Comparison of ENCODE assay signal across 17 mouse cellular contexts in genomic region chr17:71202136-71202535, GRCm38 (mm10). TPM values are rescaled to one million over a fixed set of nuclear protein-coding genes. Genes with fewer than 3 reads are reported as not detected.
DNase-seq lines count a peak whose midpoint lies in the region; ATAC-seq and TF ChIP-seq lines count a peak whose summit lies in the region.
"Had no signal": no experiment of that assay in that cellular context is flagged by ENCODE, and none has a peak within 500 bp of the region (broad histone marks: within the 10 kb centered on the region; RNA-seq: fewer than 3 reads in every experiment).

No protein-coding gene starts in this region.

- H3K4me1 ChIP-seq in forebrain, embryonic 10.5 days: peaks cover 24% of the 10 kb centered on the region
- H3K4me1 ChIP-seq in forebrain, embryonic 12.5 days: peaks cover 8% of the 10 kb centered on the region
- H3K4me1 ChIP-seq in kidney, adult 2 months (ENCODE audit: control insufficient read depth, insufficient read depth, low read length): peaks cover 60% of the 10 kb centered on the region

- H3K9me3 ChIP-seq in forebrain, embryonic 10.5 days: no peaks in the 10 kb centered on the region
- no peaks in the 10 kb centered on the region for H3K9me3 ChIP-seq in forebrain, embryonic 12.5 days
- H3K9me3 ChIP-seq: hindbrain, embryonic 15.5 days; limb, embryonic 15.5 days; midbrain, embryonic 10.5 days; neural tube, embryonic 15.5 days had no signal

- no peak for DNase-seq in forebrain, embryonic 10.5 days (ENCODE audit: extremely low spot score, low spot score)
- DNase-seq in kidney, adult 2 months: peak; percentile 90
- peak; percentile 56 to 87 for DNase-seq in kidney, postnatal 25 days
- DNase-seq in yolk sac, embryonic 10.5 days (ENCODE audit: low spot score): peak; percentile 66
- DNase-seq in right cerebral cortex, postnatal 14 days: no peak
- DNase-seq in MN1 (ENCODE audit: low spot score): no peak
- DNase-seq in layer of hippocampus, adult 11-12 months (ENCODE audit: low spot score): no peak
- DNase-seq: cerebellum, adult 11 months; heart, adult 18-20 months; retina, postnatal 1 day; thymus, postnatal 14 days had no signal

- WGBS in forebrain, embryonic 10.5 days: 88% methylated on average over 4 of the region's 4 CpGs
- 78% methylated on average over 4 of the region's 4 CpGs for WGBS in forebrain, embryonic 12.5 days
- 47% methylated on average over 4 of the region's 4 CpGs for WGBS in kidney, adult 2 months

- H3K27me3 ChIP-seq in forebrain, embryonic 10.5 days (ENCODE audit: poor library complexity, severe bottlenecking): no peaks in the 10 kb centered on the region
- no peaks in the 10 kb centered on the region for H3K27me3 ChIP-seq in forebrain, embryonic 12.5 days
- no peaks in the 10 kb centered on the region for H3K27me3 ChIP-seq in kidney, adult 2 months (replicated peaks; ENCODE audit: control insufficient read depth, insufficient read depth, low read length)
- H3K27me3 ChIP-seq: hindbrain, embryonic 15.5 days; limb, embryonic 15.5 days; neural tube, embryonic 15.5 days had no signal

- H3K4me2 ChIP-seq in forebrain, embryonic 12.5 days: no peak overlapping the region
- H3K4me2 ChIP-seq: hindbrain, embryonic 15.5 days; limb, embryonic 15.5 days; neural tube, embryonic 15.5 days had no signal

- H3K9ac ChIP-seq in forebrain, embryonic 12.5 days: no peak overlapping the region
- H3K9ac ChIP-seq: hindbrain, embryonic 15.5 days; limb, embryonic 15.5 days; neural tube, embryonic 15.5 days had no signal

- no peak overlapping the region for H3K4me3 ChIP-seq in forebrain, embryonic 10.5 days
- H3K4me3 ChIP-seq in forebrain, embryonic 12.5 days (replicated peaks): no peak overlapping the region
- H3K4me3 ChIP-seq in kidney, adult 2 months (ENCODE audit: insufficient read depth, low read depth, low read length): no peak overlapping the region
- H3K4me3 ChIP-seq: hindbrain, embryonic 15.5 days; limb, embryonic 15.5 days; midbrain, embryonic 10.5 days; neural tube, embryonic 15.5 days had no signal

- TF ChIP-seq POLR2A in kidney, adult 2 months (IDR thresholded peaks at IDR 0.05; ENCODE audit: low read depth, low read length): no peak

- H3K36me3 ChIP-seq in forebrain, embryonic 10.5 days (replicated peaks): peaks cover 11% of the 10 kb centered on the region
- no peaks in the 10 kb centered on the region for H3K36me3 ChIP-seq in forebrain, embryonic 12.5 days (replicated peaks)
- no peaks in the 10 kb centered on the region for H3K36me3 ChIP-seq in kidney, adult 2 months (ENCODE audit: control insufficient read depth, insufficient read depth, low read length)
- H3K36me3 ChIP-seq: hindbrain, embryonic 15.5 days; limb, embryonic 15.5 days; midbrain, embryonic 10.5 days; neural tube, embryonic 15.5 days had no signal

- TF ChIP-seq CTCF in kidney, adult 2 months (conservative IDR thresholded peaks at IDR 0.05; ENCODE audit: insufficient read depth, insufficient read length, low read depth, low read length): no peak

- H3K27ac ChIP-seq in forebrain, embryonic 10.5 days: 0 out of 2 replicates have a peak overlapping the region, but pooled peaks have one; percentile 21
- no peak overlapping the region for H3K27ac ChIP-seq in forebrain, embryonic 12.5 days
- peak overlapping the region; percentile 76 for H3K27ac ChIP-seq in kidney, adult 2 months (ENCODE audit: insufficient read depth, low read depth, low read length)
- H3K27ac ChIP-seq: hindbrain, embryonic 15.5 days; limb, embryonic 15.5 days; midbrain, embryonic 10.5 days; neural tube, embryonic 15.5 days had no signal

- no peak for ATAC-seq in forebrain, embryonic 12.5 days (ENCODE audit: low FRiP score)
- ATAC-seq: forebrain, embryonic 16.5 days had no signal

RNA-seq across cellular contexts. Expression of gene Lpin2, which starts 19.8 kb away (rescaled TPM):
- polyA plus RNA-seq in forebrain, embryonic 10.5 days (2016; fragmentation: Nextera tagmentation; extraction: Ambion mirVana): 47.6 and 48.0 TPM in 2 replicates
- polyA plus RNA-seq in forebrain, embryonic 12.5 days (2016; fragmentation: Nextera tagmentation; extraction: Ambion mirVana): 41.5 and 45.3 TPM in 2 replicates
- 17.7 and 20.5 TPM in 2 replicates for polyA plus RNA-seq in kidney, adult 2 months (2012; rRNA removed)

Comparison
In these comparisons a context has a peak if more than half of its experiments do, and no peak if none do; other contexts are left out.
1. DNase-seq: peak in kidney, adult 2 months (single experiment), kidney, postnatal 25 days (2 of 2) and yolk sac, embryonic 10.5 days (single experiment); none in forebrain, embryonic 10.5 days (single experiment), right cerebral cortex, postnatal 14 days (single experiment), MN1 (single experiment) and layer of hippocampus, adult 11-12 months (single experiment).